Mouse (Mus musculus) ovary, adult 2 months (tissue): ENCODE measurements around the gene Gm12794. TPM values are rescaled to one million over a fixed set of nuclear protein-coding genes. Genes with fewer than 3 reads are reported as not detected.

Experiments
- polyA plus RNA-seq: library from polyadenylated mRNA; depleted of rRNA; stranded (reverse); fragments of >200 nt; gene quantifications from 2 replicates; pipeline ENCODE4 v1.2.3, GENCODE M21; 2012; rRNA removed

Gm12794 gene
- not detected in 2 replicates for polyA plus RNA-seq

DNA sequence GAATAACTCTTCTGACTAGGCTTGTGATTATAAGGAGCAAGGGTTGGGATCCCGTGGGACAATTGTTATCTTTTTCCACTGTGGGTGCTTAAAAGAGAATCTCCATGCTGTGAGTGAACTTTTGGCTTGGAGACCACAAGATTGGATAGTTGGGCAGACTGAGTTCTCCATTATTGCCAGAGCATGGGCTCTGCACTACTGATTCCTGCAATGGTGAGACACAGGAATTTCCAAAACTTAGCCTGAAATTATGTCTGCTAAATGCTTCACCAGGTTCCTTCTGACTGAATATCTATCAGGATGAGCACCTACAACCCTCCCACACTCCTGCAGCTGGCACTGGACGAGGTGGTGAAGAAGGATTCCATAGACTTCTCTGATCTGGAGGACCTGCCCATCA, at the start of gene Gm12794:
Gene Gm12794, plus strand, starts transcription at position 301 of the 400 bp plus-strand sequence.

DNA sequence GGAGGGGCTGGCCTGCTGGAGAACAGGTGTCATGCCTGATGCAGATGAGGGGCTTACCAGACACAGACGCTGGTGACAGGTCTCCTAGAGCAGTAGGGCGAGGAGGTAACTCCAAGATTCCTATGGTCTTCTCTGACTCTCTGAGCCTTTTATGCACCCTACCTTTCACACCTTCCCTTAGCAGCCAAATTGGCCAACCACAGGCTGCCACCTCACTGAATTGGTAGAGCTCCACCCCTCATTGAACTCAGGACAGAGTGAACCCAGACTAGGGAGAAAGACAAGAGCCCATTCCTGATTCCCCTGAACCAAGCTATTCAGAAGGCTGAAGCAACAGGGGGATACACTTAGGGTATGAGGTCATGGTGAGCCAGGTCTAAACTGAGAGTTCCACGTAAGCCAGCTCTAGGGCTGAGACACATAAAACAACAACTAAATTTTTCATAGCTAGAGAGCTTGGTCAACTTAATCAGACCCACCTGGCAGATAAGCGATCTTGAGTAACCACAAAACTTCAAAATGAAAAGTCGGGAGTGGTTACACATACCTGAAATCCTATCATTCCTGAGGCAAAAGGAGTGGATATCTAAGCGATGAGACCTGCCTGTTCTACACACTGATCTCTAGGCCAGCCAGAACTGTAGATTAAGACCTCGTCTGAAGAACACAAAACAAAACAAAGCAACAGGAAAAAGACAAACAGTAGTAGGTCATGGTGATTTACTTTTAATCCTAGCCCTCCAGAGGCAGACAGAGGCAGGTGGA, 46.4 kb upstream of the Gm12794 start, which contains the start of gene C130073F10Rik:
Gene C130073F10Rik, minus strand, starts transcription at position 134 of the 765 bp plus-strand sequence.

DNA sequence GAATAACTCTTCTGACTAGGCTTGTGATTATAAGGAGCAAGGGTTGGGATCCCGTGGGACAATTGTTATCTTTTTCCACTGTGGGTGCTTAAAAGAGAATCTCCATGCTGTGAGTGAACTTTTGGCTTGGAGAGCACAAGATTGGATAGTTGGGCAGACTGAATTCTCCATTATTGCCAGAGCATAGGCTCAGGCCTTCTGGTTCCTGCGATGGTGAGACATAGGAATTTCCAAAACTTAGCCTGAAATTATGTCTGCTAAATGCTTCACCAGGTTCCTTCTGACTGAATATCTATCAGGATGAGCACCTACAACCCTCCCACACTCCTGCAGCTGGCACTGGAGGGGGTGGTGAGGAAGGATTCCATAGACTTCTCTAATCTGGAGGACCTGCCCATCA, 31.4 kb upstream of the Gm12794 start, which contains the start of gene Gm12800:
Gene Gm12800, plus strand, starts transcription at position 301 of the 400 bp plus-strand sequence.

DNA sequence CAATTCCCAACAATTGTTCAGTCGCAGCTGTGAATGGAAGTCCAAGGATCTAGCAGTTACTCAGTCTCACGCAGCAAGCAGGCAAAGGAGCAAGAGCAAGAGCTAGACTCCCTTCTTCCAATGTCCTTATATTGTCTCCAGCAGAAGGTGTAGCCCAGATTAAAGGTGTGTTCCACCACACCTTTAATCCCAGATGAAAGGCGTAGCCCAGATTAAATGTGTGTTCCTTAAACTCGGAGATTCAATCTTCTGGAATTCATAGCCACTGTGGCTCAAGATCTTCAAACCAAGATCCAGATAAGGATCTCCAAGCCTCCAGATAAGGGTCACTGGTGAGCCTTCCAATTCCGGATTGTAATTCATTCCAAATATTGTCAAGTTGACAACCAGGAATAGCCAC, 40.7 kb downstream of the Gm12794 start, which contains the start of gene Gm12790:
Gene Gm12790, minus strand, starts transcription at position 101 of the 400 bp plus-strand sequence.

DNA sequence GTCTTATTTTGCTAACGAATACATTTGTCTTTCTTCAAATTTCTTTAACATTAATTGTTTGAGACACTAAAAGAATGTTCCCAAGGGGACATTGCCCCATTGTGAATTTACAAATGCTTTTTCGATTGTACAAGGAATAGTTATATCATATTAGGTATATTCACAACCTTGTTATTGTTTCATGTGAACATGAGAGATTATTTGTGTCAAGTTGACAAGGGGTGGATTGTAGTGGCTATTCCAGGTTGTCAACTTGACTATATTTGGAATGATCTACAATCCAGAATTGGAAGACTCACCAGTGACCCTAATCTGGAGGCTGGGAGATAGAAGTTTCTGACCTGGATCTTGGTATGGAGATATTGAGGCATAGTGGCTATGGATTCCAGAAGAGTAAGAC, 46.1 kb downstream of the Gm12794 start, which contains the start of gene Gm12789:
Gene Gm12789, plus strand, starts transcription at position 301 of the 400 bp plus-strand sequence.

Other genes starting within 250 kb of the Gm12794 start
- 2.4 and 2.8 TPM in 2 replicates for gene Lepr, start 223.0 kb upstream of the Gm12794 start, polyA plus RNA-seq
- not detected in 2 replicates for gene B020004J07Rik, start 96.4 kb upstream of the Gm12794 start, polyA plus RNA-seq
- gene C130073F10Rik, start 46.6 kb upstream of the Gm12794 start, polyA plus RNA-seq: not detected in 2 replicates
- not detected in 2 replicates for gene Gm12800, start 31.3 kb upstream of the Gm12794 start, polyA plus RNA-seq
- not detected in 2 replicates for gene Gm12790, start 40.6 kb downstream of the Gm12794 start, polyA plus RNA-seq
- gene Gm12789, start 46.2 kb downstream of the Gm12794 start, polyA plus RNA-seq: not detected in 2 replicates
- gene Pde4b, start 147.1 kb downstream of the Gm12794 start, polyA plus RNA-seq: 3.3 and 3.5 TPM in 2 replicates